Mouse (Mus musculus) bone marrow macrophage, adult 2 months (primary cell): ENCODE data around the gene Acot8.

Source experiments
- CTCF ChIP-seq: IDR thresholded peaks from 2 replicates; pipeline ENCODE4 v1.5.1; 2012; ENCODE audit warnings: low read depth, mild to moderate bottlenecking, low read length, moderate library complexity
- POLR2A ChIP-seq: IDR thresholded peaks from 2 replicates; pipeline ENCODE4 v1.6.1; 2012; ENCODE audit warnings: mild to moderate bottlenecking, low read depth, low read length, borderline replicate concordance

GRCm38 (mm10) chr2:164787779-164788178 lies 16.9 kb downstream of the Acot8 start:
- TF ChIP-seq POLR2A (no peak), CTCF (no peak)
